Mouse (Mus musculus) spleen, embryonic (tissue): ENCODE data around the gene Vav2.

Experiments used
- CTCF ChIA-PET: fragments of 350-600 bp; sonication (Branson Sonifier 250); formaldehyde crosslinking; loops from one replicate; lab custom pipeline; 2022; lab: Charles Lee

The Vav2 gene

GRCm38 (mm10) chr2:27377164-27377563 is 49.7 kb downstream of the Vav2 start:
- CTCF ChIA-PET, result interaction anchor here (0.6 kb wide), 1 partner anchor 10 kb away, joined by 3 read pairs; no protein-coding TSS in a partner anchor

GRCm38 (mm10) chr2:27375141-27375540 is 51.7 kb downstream of the Vav2 start:
- CTCF ChIA-PET, result interaction anchor here (0.6 kb wide), 1 partner anchor 21 kb away, joined by 5 read pairs; no protein-coding TSS in a partner anchor

- CTCF ChIA-PET, result no interaction called here
These were observed 53.5 kb downstream of the Vav2 start for GRCm38 (mm10) chr2:27373349-27373748.

- CTCF ChIA-PET, result no interaction called here
These were observed 55.4 kb downstream of the Vav2 start for GRCm38 (mm10) chr2:27371450-27371849.

- CTCF ChIA-PET, result no interaction called here
These were observed 57.9 kb downstream of the Vav2 start for GRCm38 (mm10) chr2:27368980-27369379.

DNA sequence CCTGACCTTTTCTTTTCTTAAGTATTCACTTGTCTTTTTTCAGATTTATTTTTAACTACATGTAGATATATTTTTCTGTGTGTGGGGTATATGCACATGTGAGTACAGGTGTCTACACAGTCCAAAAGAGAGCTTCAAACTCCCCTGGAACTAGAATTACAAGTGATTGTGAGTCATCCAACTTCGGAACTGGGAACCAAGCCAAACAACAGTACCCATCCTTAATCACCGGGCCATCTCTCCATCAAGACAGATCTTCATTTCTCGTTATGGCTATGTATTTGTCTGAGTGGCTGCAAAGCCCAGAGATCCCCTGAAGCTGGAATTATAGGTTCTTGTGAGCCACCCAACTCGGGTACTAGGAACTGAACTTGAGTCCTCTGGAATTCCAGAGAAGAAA is 61.5 kb downstream of the Vav2 start:
- CTCF ChIA-PET, result interaction anchor here (0.7 kb wide), 1 partner anchor 84 kb away, joined by 3 read pairs; no protein-coding TSS in a partner anchor

DNA sequence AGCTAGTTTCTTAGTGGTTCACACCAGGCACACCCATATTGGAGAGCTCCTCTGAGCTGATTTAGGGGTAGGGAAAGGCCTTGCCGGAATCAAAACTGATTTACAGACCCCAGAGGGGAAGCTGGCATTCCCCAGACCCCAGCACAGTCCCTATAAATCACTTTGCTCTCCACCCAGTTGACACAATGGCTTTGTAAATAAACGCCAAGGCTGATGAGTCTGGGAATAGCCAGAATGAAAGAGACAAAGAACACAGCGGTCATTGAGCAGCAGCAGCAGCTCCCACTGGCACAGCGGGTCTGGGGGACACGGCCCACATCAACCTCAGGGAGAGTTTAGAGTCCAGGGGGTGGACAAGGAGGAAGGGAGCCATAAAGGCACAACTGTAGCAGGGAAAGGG is 65.0 kb downstream of the Vav2 start:
- CTCF ChIA-PET, result no interaction called here

- CTCF ChIA-PET, result no interaction called here
These were observed 68.4 kb downstream of the Vav2 start for GRCm38 (mm10) chr2:27358461-27358860.

- CTCF ChIA-PET, result no interaction called here
These were observed 71.1 kb downstream of the Vav2 start for GRCm38 (mm10) chr2:27355684-27356083.

GRCm38 (mm10) chr2:27354610-27355211 is 72.1 kb downstream of the Vav2 start:
- CTCF ChIA-PET, result interaction anchor here (0.7 kb wide), 1 partner anchor 187 kb away, joined by 3 read pairs; no protein-coding TSS in a partner anchor

DNA sequence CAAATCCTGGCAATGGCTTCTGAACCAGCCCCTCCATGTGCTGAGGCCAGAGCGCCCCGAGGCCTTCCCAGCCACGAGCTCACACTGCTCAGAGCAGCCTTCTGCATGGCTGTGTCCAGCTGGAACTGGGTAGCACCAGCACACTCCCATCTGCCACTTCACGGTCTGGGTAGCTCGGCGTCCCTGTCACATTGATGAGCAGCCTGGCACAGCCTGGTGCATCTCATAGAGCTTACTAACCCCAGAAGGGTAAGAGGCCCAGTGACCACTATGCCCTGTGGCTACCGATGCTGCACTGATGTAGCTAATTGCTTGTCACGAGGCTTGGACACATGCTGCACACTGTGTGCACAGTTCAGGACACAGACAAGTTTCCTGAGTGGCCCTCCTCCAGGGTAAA is 74.1 kb downstream of the Vav2 start:
- CTCF ChIA-PET, result no interaction called here

GRCm38 (mm10) chr2:27350371-27350770 is 76.5 kb downstream of the Vav2 start:
- CTCF ChIA-PET, result no interaction called here

GRCm38 (mm10) chr2:27343984-27344453 is 82.8 kb downstream of the Vav2 start:
- CTCF ChIA-PET, result no interaction called here

DNA sequence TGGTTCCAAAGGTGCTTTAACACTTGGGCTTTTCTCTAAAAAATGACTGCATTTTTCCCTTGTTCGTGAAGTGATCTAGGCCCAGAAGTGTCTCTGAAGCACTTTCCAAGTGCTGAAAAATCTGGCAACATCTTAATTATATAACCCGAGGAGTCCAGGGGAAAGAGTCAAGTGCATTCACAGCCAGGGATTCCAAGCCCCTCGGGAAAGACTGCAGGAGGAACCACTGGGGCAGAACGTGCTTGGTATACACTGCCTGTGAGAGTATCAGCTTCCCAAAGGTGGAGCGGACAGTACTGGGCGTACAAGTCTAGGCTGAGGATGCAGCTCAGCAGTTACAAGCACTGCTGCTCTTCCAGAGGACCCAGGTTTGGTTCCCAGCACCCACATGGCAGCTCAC is 86.2 kb downstream of the Vav2 start:
- CTCF ChIA-PET, result no interaction called here

GRCm38 (mm10) chr2:27339051-27339450 is 87.8 kb downstream of the Vav2 start:
- CTCF ChIA-PET, result no interaction called here

GRCm38 (mm10) chr2:27337261-27337660 is 89.6 kb downstream of the Vav2 start:
- CTCF ChIA-PET, result no interaction called here

DNA sequence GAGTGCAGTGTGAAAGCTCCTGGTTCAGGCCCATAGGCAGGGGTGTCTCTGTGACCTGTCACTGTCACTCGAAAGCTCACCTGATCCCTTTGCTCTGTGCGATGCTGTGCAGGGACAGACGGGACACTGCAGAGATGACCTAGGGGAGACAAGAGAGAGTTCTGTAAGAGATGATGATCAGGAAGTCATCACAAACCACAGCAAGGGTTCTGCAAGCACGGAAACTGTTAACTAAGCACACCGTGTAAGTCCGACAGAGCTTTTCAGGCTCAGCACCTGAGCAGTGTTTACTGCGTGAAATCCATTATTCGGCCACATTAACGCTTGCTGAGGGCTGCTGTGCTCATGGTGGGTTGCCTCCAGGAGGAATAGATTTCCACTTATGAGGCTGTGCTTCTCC is 90.2 kb downstream of the Vav2 start:
- CTCF ChIA-PET, result no interaction called here

DNA sequence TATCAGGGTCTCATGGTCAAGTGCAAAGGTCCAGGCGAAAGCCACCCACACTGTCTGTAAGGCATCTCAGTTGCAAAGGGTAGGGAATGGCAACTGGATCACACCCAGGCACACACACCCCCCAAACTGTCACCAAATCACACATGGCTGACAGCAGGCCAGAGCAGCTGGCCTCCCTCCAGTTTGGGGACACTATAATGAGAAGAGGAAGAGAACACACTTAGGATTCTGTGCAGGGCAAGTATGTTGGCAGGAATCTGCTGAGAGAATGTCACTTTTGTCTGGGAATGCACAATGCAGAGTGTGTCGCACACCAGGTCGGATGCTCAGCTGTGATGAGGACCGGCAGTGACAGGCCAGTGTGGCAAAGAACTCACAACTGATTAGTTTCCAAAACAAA is 92.0 kb downstream of the Vav2 start:
- CTCF ChIA-PET, result no interaction called here

- CTCF ChIA-PET, result no interaction called here
These were observed 95.3 kb downstream of the Vav2 start for GRCm38 (mm10) chr2:27331560-27331959.

GRCm38 (mm10) chr2:27330446-27330845 is 96.4 kb downstream of the Vav2 start:
- CTCF ChIA-PET, result no interaction called here

DNA sequence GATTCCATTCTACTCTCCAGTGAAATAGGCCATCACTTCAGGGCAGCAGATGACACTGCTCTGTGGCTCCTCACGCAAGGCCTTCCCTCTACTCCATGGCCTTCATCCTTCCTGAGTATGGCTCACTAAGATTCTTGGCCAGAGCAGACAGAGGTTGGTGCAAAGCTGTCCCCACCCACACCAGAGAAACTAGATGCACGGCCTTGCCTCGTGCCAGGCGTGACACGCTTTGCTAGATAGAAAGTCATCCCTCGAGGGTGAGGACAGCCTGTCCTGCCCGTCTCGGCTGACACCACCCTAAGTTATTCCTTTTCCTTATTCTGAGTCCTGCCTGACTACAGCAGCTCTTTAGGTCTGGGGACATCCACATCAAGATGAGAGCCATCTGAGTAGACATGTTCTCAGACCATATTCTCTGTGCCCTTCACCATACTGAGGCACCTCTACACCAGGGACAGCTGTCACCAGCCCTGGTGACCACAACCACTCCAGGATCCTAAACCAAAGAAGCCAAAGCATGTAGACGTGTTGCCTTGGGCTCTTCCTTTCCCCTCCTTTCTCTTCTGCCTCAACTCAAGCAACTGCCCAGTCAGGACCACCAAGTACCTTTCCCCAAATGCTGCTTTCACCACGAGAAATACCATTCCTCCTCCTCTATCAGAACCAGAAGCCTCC is 97.3 kb downstream of the Vav2 start:
- CTCF ChIA-PET, result no interaction called here

DNA sequence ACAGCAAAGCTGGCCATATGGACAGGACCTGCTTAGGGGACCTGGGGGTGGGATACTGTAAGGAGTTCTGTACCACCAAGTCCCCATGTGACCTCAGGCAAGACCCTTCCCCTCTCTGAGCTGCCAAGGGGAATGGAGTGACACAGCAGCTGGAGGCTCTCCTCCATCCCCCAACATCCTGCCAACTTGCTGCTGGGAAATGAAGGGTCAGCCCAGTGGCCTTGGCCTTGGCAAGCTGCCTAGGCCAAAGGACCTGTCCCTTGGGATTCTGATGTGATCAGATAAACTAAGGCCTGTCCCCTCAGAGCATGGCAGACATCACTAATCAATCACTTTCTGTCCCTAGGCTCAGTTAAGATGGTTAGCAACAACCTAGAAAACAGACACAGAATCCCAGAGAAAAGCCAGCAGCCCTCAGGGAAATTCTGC is 98.2 kb downstream of the Vav2 start:
- CTCF ChIA-PET, result no interaction called here

GRCm38 (mm10) chr2:27327886-27328285 is 98.9 kb downstream of the Vav2 start:
- CTCF ChIA-PET, result no interaction called here
